Mouse (Mus musculus): ENCODE measurements at regions not wholly inside any gene's neighbourhood (a gene's known extent, or its start where the extent isn't known, plus 50 kb on each side); places are given as distances from the start of the nearest gene placed in this dataset. TPM values are rescaled to one million over a fixed set of nuclear protein-coding genes. Genes with fewer than 3 reads are reported as not detected.
A peak's percentile ranks its signal among the peaks of the same experiment; 100 is the strongest.

DNA sequence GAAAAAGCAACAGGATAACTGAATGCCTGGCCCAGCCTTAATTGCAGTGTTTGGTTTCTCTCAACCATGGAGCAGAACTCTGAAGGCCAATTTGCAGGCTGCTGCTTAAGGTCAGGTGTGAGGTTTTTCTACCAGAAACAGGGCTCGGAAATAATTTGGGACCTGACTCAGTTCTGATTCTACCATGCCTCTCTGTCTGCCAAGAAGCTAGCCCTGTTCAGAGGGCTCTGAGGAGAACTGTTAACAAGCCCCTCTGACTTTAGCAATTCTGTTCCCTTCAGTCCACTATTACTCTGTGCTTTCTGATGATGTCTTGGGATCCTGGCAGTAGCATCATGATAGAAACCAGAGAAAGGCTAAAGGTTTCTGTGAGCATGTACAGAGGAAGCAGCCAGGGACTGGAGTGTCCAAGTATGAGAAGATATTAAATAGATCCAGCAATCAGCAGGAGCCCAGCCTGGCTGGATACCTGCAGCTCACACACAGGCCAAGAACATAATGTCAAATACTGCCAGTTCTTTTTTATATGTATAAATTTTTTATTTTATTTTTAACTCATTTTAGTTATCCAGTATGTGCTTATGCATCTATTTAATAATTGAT, 131.4 kb upstream of the Sptlc3 start:
- DNase-seq (ENCODE audit: low spot score): no peak

DNA sequence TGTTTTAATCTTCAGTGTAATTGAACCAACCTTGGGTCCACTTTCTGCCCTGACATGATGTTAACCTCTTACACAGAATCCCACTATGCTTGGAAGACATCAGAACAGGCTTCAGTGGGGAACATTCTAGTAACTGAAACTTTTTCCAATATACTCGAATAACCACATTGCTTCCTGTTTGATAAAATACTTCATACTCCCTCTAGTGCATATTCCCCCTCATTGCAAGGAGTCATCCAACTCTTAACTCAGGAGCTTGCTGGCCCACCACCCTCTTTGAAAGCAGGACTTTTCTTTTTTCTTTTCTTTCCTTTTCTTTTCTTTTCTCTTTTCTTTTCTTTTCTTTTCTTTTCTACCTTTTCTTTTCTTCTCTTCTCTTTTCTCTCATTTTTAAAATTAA, 123.6 kb upstream of the Sptlc3 start:
- no peak for DNase-seq (ENCODE audit: low spot score)

DNA sequence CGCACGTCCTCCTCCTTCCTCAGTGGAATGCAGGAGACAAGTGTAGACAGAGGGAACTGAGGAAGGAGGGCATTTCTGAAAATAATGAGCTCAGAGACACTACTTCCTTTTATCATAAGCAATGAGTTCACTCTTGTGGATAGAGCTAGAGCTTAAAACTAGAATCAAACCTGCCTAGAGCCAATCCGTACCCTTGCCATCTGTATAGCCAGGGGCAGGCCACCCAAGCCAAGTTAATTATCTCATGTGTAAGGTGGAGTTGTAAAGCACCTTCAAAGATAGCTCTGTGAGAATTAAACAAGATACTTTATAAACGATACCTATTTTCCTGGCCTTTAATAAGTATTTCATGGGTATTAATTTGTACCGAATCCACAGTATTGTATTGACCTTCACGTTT, 113.4 kb upstream of the Sptlc3 start:
- no peak for DNase-seq (ENCODE audit: low spot score)

DNA sequence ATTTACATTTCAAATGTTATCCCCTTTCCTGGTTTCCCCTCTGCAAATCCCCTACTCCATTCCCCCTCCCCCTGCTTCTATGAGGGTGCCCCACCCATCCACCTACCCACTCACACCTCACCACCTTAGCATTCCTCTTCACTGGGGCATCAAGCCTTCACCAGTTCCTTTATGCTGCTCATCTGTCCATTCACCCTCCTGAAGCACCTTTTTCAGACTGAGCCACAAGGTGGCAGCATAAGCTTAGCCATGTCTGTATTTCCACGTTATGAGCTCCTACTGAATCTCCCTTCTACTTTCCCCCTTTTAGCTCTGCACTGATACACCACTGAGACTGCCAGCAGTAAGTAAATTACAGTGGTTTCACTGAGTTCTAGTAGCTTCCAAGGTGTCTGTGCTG, 112.1 kb upstream of the Sptlc3 start:
- DNase-seq (ENCODE audit: low spot score): peak; percentile 34

DNA sequence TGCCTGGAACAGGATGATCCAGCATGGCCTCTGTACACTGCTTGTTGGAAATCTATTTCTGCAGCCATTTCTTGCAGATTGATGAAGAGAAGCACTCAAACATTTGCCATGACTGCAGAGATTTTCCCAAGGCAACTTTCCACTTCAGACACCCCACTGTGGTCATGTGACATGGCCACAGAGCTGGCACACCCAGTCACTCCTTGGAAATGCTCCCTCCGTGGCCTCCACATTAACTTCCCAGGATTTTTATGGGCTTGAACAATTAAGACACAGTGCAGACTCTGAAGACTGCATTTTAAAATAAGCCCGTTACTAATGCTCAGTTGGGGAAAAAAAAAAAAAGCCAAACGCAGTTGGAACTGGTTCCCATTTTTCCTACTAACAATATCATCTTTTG, 80.2 kb upstream of the Sptlc3 start:
- no peak for DNase-seq (ENCODE audit: low spot score)

DNA sequence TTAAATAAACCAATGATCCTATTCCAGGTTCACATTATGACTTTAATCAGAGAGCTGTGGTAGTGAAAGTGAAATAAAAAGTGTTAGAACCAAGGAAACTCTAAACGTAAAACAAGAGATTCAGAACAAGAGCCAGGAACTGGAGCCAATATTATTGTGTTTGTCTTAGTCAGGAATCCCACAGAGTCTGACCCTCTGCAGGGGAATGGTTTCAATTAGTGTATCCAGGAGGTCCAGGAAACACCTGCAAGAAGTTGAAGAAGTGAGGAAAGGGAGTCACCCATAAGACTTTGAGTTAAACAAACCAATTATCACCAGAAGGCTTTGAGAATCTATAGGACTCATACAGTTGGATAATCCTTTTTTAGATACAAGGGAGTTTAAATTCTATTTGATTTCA, 76.2 kb upstream of the Sptlc3 start:
- DNase-seq (ENCODE audit: low spot score): no peak

DNA sequence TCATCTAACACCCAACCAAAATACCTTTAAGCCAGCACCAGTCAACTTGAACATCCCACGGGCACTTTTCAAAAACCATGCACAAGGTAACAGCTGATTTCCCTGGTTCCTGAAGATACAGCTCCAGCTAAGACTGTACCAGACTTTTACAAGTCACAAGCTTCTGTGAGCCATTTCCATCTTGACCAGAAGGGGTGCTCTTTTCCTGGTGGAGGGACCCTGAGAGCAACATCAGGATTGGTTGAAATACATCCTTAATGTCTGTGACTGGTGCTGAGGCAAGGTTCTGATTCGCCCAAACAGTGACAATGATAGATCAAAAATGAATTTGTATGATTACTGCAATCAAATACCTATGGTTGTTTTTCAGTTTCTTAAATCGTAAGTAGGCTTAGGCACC, 71.0 kb upstream of the Sptlc3 start:
- no peak for DNase-seq (ENCODE audit: low spot score)

DNA sequence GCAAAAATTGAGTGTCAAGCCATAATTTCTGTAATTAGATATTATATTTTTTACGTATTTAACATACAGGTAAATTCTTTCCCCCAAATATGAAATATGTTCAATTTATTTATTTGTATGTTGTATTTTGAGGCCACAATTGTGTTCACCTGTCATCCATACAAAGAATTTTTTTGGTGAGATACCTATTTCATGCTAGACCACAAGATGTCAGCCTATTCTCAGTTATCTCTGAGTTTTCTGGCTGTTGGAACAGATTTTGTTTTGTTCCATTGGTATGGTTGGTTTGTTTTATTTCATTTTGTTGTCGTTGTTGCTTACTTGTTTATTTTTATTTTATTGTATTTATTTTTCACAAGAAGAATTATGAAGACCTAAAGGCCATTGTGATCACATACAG, 70.3 kb upstream of the Sptlc3 start:
- no peak for DNase-seq (ENCODE audit: low spot score)

Small RNA genes lying in the stretch of these regions (microRNA-seq; reads per million reads assigned to microRNA genes)
- gene Mir1952: not detected

Data from gastrocnemius, adult 18-20 months (tissue).